Mouse (Mus musculus) heart, postnatal 0 days (tissue): ENCODE measurements around the gene H2-Oa. TPM values are rescaled to one million over a fixed set of nuclear protein-coding genes. Genes with fewer than 3 reads are reported as not detected.

Source experiments
- ATAC-seq: fragments of 200-750 bp; cut with Nextera tagmentation; 2 replicates; pipeline ENCODE4 v1.8.0; 2017; ENCODE audit warnings: low read depth, moderate number of reproducible peaks, moderate library complexity; ENCODE audit not compliant: insufficient read depth
- DNase-seq: peaks from one replicate; pipeline ENCODE4 v3.0.0-alpha.2; 2016; ENCODE audit warnings: low spot score
- H3K27ac ChIP-seq: fragments of 300-500 bp; sonication (generic); 2 replicates; pipeline ENCODE4 v1.5.1; 2014; ENCODE audit warnings: low read depth, mild to moderate bottlenecking
- H3K27me3 ChIP-seq: fragments of 300-500 bp; sonication (generic); 2 replicates; pipeline ENCODE4 v1.6.1; 2014; ENCODE audit warnings: low read length, mixed read lengths; ENCODE audit not compliant: control insufficient read depth, insufficient read depth
- H3K36me3 ChIP-seq: fragments of 300-500 bp; sonication (generic); replicated peaks from 2 replicates; pipeline ENCODE4 v1.6.1; 2014; ENCODE audit warnings: low read length, mixed read lengths; ENCODE audit not compliant: control insufficient read depth, insufficient read depth
- H3K4me1 ChIP-seq: fragments of 300-500 bp; sonication (generic); 2 replicates; pipeline ENCODE4 v1.6.1; 2014; ENCODE audit warnings: antibody characterized with exemption; ENCODE audit not compliant: control insufficient read depth, insufficient read depth
- H3K4me2 ChIP-seq: fragments of 300-500 bp; sonication (generic); 2 replicates; pipeline ENCODE4 v1.6.1; 2014; ENCODE audit warnings: low read depth, mild to moderate bottlenecking, low read length, moderate library complexity
- H3K4me3 ChIP-seq: fragments of 300-500 bp; sonication (generic); 2 replicates; pipeline ENCODE4 v1.5.1; 2014; ENCODE audit warnings: low read depth, low read length
- H3K9ac ChIP-seq: fragments of 300-500 bp; sonication (generic); replicated peaks from 2 replicates; pipeline ENCODE4 v1.6.1; 2014; ENCODE audit warnings: low read depth, low read length, mixed read lengths
- H3K9me3 ChIP-seq: fragments of 300-500 bp; sonication (generic); replicated peaks from 2 replicates; pipeline ENCODE4 v1.6.1; 2016; ENCODE audit warnings: low read length; ENCODE audit not compliant: control insufficient read depth
- CTCF ChIP-seq: IDR thresholded peaks from 2 replicates; pipeline ENCODE4 v1.5.1; 2016; ENCODE audit warnings: antibody characterized with exemption, control low read depth, low read depth
- EP300 ChIP-seq: IDR thresholded peaks from 2 replicates; pipeline ENCODE4 v1.6.1; 2016; ENCODE audit warnings: antibody characterized with exemption, low read depth
- WGBS: fragments of 180-500 bp; shearing (Covaris S2); extraction: QIAGEN DNeasy Blood & Tissue Kit; methylation state at CpG from one replicate; pipeline ENCODE4 v1.1.7; 2014; 5-methylcytosine and 5-hydroxymethylcytosine counted together
- polyA plus RNA-seq: library from polyadenylated mRNA; unstranded; fragments of >200 nt; fragmentation: Nextera tagmentation; extraction: Ambion mirVana; gene quantifications from 2 replicates; pipeline ENCODE4 v1.2.1, GENCODE M21; 2015
- total RNA-seq: library from RNA; depleted of rRNA; stranded (reverse); fragments of >200 nt; gene quantifications from 2 replicates; pipeline ENCODE4 v1.2.3, GENCODE M21; 2014; ENCODE audit warnings: low replicate concordance

H2-Oa gene
- total and polyA plus RNA-seq, 2 experiments from 2014 or later: not detected

DNA sequence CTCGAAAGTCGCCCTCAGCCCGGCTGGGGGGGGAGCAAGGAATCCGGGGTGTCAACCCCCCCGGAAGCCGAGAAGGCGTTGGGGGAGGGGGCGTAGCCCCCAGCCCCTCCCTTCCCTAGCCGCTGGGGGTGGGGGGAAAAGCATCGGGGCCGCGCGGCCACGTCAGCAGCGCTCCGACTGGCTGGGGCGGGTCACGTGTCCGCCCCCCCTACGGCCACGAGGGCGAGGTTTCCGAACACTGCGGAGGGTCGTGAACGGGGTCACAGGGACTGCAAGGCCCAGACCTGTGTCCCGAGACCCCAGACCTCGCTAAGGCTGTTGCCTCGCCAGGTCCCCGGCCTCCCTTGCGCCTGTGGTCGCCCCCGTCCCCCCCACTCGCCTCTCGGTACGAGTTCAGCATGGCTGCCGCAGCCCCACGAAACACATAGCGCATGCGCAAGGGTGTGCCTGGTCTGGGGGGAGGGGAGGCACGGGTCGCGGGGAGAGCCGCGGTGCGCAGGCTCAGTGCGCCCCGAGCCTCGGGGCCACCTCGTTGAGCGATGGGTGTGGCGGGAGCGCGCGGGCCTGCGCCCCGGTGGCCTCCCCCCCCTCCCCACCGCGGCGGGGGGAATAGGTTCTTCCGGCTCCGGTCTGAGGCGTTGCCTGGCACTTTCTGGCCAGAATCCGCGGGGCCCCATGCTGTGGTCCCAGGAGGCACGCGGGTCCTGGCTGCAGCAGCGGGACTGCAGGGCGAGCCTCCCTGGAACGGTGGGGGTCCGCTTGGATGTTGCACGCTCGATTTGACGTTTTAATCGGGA is 30.2 kb downstream of the H2-Oa start, which contains the start of gene Brd2:
TSS of gene Brd2 (minus strand) at position 447 of the 797 bp plus-strand sequence.
- peak within 1 kb of the TSS; percentile 100 for H3K27ac ChIP-seq
- under 1% methylated on average over 65 of the region's 75 CpGs for WGBS
- TF ChIP-seq CTCF (no peak), EP300 (peak; percentile 85)
- peaks cover 9% of the 10 kb centered on the region for H3K36me3 ChIP-seq
- no peaks in the 10 kb centered on the region for H3K9me3 ChIP-seq
- peak within 1 kb of the TSS; percentile 97 for H3K9ac ChIP-seq
- H3K4me1 ChIP-seq: peaks cover 8% of the 10 kb centered on the region
- H3K4me3 ChIP-seq: peak within 1 kb of the TSS; percentile 95
- H3K27me3 ChIP-seq: no peaks in the 10 kb centered on the region
- H3K4me2 ChIP-seq: peak within 1 kb of the TSS; percentile 90
- peak; percentile 96 for DNase-seq
- ATAC-seq: peak; percentile 52

DNA sequence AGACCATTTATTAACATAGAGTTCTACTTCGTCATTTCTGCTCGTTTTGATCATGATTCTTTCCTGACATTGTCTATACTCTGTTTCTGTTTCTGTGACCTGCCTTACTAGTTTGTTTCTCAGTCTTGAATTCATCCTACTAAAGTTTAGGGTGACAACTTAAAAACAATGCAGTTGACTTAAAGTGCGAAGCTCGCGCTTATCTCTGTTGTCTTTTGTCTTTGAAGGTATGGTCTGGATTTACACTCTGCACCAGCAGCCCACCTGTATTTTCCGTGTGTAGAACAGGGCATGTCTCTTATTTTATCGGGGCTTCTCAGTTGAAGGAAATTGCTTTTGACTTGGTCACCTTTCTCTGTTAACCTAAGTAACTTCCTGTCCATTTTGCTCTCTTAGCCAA is 31.0 kb downstream of the H2-Oa start:
- Histone ChIP-seq H3K27me3 (no peaks in the 10 kb centered on the region), H3K4me1 (peaks cover 16% of the 10 kb centered on the region), H3K4me2 (peak overlapping the region; percentile 90), H3K4me3 (peak overlapping the region; percentile 95), H3K27ac (peak overlapping the region; percentile 100), H3K9me3 (no peaks in the 10 kb centered on the region), H3K9ac (peak overlapping the region; percentile 97), H3K36me3 (peaks cover 9% of the 10 kb centered on the region)
- TF ChIP-seq CTCF (no peak), EP300 (no peak)
- DNase-seq (no peak), ATAC-seq (no peak)
- under 1% methylated on average over 7 of the region's 7 CpGs for WGBS

- Histone ChIP-seq H3K4me3 (peak overlapping the region; percentile 95), H3K4me2 (peak overlapping the region; percentile 90), H3K27me3 (no peaks in the 10 kb centered on the region), H3K4me1 (peaks cover 19% of the 10 kb centered on the region), H3K9ac (peak overlapping the region; percentile 97), H3K27ac (peak overlapping the region; percentile 100), H3K36me3 (peaks cover 5% of the 10 kb centered on the region), H3K9me3 (no peaks in the 10 kb centered on the region)
- DNase-seq (peak; percentile 58), ATAC-seq (no peak)
- 0% methylated on average over 2 of the region's 2 CpGs for WGBS
- TF ChIP-seq EP300: no peak
- no peak for TF ChIP-seq CTCF
Observed at GRCm38 (mm10) chr17:34123518-34123917, 31.4 kb downstream of the H2-Oa start.

DNA sequence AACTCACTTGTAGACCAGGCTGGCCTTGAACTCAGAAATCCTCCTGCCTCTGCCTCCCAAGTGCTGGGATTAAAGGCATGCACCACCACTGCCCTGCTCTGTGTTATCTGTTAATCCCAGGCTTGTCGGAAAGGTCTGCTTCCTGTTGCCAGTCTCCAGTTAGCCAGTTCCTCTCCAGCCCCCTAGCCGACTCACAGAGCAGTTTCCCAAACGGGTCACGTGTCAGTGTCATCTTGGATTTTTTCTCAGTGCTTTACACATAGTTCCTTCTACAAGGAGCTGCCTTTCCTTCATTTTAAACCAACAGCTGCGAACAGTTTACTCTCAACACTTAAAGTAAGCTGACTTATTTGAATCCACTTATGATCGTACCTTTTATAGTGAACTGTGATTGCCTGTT is 32.5 kb downstream of the H2-Oa start:
- DNase-seq (no peak), ATAC-seq (no peak)
- no peaks in the 10 kb centered on the region for H3K36me3 ChIP-seq
- TF ChIP-seq EP300 (no peak), CTCF (no peak)
- H3K27ac ChIP-seq: no peak overlapping the region
- 59% methylated on average over 6 of the region's 6 CpGs for WGBS
- H3K9me3 ChIP-seq: no peaks in the 10 kb centered on the region
- no peak overlapping the region for H3K9ac ChIP-seq
- no peak overlapping the region for H3K4me3 ChIP-seq
- H3K4me1 ChIP-seq: peaks cover 19% of the 10 kb centered on the region
- no peaks in the 10 kb centered on the region for H3K27me3 ChIP-seq
- no peak overlapping the region for H3K4me2 ChIP-seq

DNA sequence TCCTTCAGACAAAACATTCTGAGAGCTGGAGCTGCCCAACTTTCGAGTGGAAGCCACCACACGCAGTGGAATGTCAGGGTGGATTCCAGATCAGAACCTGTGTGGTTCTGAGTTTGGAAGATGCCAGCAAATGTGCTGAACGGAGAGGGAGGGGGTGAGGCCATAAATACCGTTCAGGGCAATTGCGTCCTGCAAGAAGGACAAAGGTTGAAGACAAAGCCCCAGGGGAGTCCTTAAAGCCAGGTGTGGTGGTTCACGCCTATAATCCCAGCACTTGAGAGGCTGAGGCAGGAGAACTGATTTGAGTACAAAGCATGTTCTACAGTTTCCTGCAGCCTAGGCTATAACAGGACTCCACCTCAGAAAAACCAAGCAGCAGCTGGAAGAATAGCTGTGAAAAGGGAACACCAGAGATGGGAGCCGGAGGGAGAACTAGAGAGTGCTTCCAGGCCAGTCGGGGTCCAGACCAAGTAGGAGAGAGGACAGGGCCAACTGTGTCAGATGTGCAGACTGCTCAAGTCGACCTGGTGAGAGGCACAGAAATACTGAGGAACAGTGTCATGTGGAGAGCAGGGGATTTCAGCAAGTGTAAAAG is 34.8 kb downstream of the H2-Oa start:
- Histone ChIP-seq H3K27ac (no peak overlapping the region), H3K9ac (no peak overlapping the region), H3K27me3 (no peaks in the 10 kb centered on the region), H3K4me2 (no peak overlapping the region), H3K4me3 (no peak overlapping the region), H3K36me3 (no peaks in the 10 kb centered on the region), H3K4me1 (peaks cover 19% of the 10 kb centered on the region), H3K9me3 (no peaks in the 10 kb centered on the region)
- ATAC-seq: no peak
- whole genome bisulfite sequencing: 63% methylated on average over 9 of the region's 9 CpGs
- TF ChIP-seq CTCF: no peak
- DNase-seq: no peak
